Mouse (Mus musculus): ENCODE results near the gene Syt14. TPM values are rescaled to one million over a fixed set of nuclear protein-coding genes. Genes with fewer than 3 reads are reported as not detected.

Syt14 gene
- total RNA-seq (2015): 0.02 TPM in 1 of 2 replicates, not detected in the other
- total RNA-seq (2017): 0.03 TPM in 1 of 2 replicates, not detected in the other

DNA sequence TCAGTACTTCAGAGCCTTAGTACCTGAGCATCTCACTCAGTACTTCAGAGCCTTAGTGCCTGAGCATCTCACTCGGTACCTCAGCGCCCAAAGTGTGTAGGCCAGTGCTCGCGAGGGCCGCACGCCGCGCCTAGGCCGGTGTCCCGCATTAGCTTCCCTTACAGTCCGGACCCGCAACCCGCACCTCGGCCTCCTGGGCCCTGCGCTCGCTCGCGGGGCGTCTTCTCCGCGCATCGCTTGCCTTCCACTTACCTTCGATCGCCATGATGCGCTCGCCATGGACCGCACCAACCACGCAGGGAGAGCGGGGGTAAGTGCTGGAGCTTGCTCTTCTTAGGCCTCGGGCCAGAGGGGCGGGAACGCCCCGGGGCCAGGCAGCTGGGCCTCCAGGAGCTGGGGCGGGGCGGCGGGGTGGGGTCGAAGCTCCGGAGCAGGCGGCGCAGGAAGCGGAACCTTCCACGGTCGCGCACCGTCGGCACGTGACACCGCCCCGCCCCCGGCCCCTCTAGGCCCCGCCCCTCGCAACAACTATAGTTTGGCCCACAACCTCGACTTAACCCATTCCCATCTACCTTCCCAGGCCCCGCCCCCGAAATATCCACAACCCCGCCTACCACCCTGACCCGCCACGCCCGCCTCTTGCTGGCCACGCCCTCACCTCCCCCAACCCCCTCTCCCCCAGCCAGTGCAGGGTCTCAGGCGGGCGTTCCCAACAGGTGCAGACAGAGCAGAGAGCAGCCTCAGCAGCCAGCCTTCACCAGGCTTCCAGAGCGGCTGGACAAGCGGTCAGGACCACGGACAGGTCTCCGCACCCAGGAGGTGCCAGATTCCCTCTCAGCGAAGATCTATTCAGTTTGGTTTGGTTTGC lies at the start of gene Syt14:
TSS of gene Syt14 (minus strand) at position 405 of the 868 bp plus-strand sequence.
- ATAC-seq (replicated peaks; ENCODE audit: poor library complexity): peak; percentile 92

DNA sequence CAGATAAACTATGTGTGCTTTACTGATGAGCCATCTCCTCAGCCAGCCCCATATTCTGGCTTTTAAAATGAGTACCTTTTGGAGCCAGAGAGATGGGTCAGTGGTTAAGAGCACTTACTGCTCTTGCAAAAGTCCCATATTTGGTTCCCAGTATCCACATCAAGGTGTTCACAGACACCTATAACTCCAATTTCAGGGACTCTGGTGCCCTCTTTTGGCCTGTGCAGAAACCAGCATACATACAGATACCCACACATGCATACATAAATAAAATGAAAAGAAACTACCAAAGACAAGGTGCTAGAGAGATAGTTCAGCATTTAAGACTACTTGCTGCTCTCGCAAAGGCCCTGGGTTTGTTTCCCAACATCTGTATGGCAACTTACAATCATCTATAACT lies 48.4 kb upstream of the Syt14 start:
- no peak for ATAC-seq (replicated peaks; ENCODE audit: poor library complexity)

DNA sequence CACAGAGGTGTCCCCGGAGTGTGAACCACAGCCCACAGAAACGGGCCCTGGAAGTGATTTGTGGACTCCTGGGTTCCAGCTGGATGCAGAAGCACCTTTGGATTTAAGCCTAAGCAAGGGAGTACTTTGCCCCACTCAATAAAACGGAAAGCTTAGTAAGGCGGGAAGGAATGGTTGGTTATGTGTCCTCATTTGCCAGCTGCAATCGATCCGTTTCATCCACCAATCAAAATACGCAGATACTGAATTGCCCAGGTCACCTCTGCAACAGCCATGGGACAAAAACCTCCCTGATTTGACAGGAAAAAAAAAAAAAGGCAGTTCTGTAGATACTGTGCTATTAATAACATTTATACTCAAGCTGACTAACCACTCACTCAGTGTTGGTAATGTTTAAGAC lies 47.5 kb upstream of the Syt14 start:
- no peak for ATAC-seq (replicated peaks; ENCODE audit: poor library complexity)

DNA sequence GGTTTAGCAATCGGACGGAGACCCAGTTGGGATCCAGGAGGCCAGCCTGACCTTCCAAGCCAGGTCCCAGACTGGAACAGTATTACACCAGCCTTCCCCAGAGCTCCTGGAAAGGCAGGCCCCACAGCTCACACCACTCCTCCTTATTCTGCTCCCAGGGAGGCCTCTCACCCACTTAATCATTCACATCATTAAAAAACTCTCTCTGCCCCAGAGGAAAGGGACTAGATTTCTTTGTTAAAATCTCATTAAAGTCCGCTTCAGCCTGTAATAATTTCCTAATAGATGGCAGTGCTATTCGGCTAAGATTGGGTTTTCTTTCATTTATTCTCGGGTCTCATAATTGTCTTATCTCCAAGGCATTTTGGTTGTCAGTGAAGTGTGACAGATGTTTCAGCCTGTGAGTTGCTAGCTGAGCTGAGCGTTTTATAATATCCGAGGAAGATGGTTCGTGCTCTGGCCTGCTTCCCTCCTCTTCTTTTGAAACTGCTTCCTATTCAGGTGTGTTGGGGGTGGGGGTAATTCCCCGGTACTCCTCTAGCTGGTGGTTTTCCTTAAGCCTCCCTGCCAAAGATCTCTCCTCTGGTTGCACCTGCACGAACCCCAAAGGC lies 46.8 kb upstream of the Syt14 start:
- ATAC-seq (replicated peaks; ENCODE audit: poor library complexity): no peak

DNA sequence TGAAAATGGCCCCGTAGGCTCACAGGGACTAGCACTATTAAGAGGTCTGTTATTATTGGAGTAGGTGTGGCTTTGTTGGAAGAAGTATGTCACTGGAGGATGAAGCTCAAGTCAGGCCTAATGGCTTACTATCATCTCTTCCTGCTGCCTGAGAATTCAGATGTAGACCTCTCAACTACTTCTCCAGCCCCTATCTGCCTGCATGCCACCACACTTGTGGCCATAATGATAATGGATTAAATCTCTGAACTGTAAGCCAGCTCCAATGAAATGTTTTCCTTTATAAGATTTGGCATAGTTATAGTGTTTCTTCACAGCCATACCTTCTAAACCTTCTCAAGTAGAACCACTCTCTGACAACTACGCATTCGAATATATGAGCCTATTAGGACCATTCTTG lies 27.0 kb upstream of the Syt14 start:
- ATAC-seq (replicated peaks; ENCODE audit: poor library complexity): no peak

DNA sequence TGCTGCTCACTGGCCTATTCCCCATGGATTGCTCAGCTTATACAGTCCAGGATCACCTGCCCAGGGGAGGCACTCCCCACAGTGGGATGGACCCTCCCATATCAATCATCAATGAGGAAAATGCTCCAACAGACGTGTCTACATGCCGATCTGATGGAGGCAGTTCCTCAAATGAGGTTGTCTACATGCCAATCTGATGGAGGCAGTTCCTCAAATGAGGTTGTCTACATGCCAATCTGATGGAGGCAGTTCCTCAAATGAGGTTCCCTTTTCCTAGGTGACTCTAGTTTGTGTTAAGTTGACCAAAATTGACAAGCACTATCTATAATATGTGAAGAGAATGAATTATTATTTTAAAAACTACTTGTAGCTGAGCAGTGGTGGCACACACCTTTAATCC lies 24.6 kb upstream of the Syt14 start:
- peak; percentile 98 for ATAC-seq (replicated peaks; ENCODE audit: poor library complexity)

DNA sequence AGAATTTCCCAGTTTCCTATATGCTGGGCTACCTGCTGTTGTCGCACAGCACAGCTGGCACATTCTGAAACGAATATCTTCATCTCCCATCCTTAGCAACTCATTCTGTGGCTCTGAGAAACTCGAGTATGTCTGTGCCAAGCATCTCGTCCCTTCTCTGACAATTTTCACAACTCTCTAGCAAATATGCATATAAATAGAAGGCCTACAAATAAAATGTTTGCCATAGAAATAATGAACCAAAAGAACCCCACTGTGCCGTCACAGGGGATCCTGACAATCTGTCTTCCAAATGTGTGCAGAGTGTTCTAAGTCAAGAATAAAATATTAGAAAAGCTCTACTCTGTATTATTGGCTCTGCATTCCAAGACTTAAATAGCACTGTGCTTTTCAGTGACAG lies 24.0 kb upstream of the Syt14 start:
- ATAC-seq (replicated peaks; ENCODE audit: poor library complexity): no peak

DNA sequence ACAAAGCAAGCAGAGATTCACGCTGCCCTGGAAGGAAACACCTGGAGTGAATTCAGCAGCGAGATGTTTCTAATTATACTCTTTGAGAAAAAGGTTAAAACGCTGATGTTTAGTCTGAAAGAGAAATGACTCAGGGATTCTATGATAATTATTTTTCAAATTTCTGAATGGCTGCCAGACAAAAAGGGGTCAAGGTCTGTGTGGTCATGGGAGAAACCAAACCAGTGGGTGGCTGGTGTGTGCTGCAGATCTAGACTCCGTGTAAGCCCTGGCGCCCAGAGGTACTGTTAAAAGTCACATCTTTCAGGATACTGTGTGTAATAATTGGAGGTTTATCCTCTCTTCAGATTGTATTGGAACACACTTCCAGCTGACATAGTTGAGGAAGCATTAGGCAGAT lies 18.8 kb upstream of the Syt14 start:
- ATAC-seq (replicated peaks; ENCODE audit: poor library complexity): no peak

DNA sequence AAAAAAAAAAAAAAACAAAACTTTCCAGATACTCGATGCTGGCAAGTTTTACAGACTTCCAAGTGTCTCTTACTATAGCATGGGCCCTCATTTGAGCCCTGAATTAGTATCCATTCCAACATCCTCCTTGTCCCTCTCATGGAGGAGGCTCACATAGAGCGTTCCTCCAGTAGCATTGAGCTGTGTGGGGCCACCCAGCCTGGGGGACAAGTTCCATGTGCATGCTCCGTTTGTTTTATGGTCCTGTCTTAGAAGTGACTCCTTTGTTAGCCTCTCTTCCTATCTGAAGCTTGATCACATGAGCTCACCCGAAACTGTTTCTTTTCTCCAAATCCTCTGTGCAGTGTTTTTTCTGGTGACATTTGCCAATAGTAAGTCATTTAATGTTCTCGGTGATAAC lies 17.5 kb upstream of the Syt14 start:
- no peak for ATAC-seq (replicated peaks; ENCODE audit: poor library complexity)

DNA sequence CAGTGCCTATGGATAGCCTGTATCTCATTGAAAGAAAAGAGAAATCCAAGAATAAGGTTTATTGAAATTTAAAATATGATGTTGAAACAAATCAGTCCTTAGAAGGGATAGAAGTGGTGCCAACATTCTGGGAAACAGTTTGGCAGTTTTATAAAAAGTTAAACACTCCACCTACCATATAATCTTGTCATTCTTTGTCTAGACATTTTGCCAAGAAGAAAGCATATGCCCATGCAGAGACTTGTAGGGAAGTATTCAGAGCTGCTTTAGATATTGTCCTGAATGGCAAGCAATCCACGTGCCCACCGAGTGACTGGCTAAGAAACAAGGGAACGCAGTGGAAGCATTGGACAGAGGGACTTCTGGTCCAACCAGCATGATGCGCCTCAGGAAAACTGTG lies 12.0 kb upstream of the Syt14 start:
- no peak for ATAC-seq (replicated peaks; ENCODE audit: poor library complexity)

DNA sequence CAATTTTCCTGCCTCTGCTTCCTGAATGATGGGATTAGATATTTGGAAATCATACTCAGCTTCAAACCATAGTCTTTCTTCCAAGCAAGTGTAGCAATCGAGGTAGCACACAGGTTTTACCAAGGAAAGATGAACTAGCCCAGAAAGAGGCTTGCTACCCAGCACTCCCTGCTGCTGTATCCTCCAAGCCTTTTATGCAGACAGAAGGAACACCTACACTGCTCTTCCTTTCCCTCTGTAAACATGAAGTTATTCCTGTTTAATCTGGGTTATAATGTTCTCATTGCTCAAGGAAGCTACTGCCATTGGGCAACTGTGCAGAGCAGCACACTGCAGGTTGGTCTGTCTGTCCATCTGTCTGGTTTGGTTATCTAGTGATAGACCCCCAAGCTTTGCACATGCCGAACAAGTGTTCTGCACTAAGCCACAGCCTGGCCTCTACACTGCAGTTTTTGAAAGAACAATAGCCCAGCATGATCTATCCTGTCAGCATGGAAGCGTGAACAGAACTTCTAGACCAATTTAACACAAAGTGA lies 7.3 kb upstream of the Syt14 start:
- ATAC-seq (replicated peaks; ENCODE audit: poor library complexity): no peak

DNA sequence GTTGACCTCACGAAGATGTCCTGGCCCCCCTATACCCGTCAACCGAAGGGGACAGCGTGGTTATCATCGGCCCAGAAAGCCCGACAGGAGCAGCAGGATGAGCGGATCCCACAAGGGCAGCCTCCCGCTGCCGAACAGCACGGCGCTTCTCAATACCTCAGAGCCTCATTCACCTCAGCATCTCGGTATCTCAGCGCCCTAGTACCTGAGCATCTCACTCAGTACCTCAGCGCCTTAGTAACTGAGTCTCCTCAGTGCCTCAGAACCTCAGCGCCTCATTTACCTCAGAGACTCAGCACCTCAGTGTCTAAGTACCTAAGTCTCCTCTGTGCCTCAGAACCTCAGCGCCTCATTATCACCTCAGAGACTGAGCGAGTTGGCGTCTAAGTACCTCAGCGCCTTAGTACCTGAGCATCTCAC lies 614 bp downstream of the Syt14 start:
- ATAC-seq (replicated peaks; ENCODE audit: poor library complexity): 0 out of 2 replicates have a peak, but pooled peaks have one; percentile 2

DNA sequence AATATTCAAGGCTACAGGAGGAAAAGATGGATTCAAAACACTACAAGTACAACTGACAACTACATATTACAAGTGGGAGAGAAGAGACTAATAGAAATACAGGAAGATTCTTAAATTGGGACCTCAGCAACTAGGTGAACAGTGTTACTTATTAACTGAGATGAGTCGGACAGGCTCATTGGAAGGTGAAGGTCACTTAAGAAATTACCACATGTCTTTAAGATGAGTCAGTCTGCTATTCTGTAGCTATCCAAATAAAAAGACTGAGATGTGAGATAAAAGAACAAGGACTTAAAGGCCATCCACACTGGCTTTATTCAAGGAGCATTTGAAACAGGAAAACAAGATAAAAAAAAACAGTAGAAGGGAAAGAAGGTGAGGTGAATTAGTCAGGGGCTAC lies 11.3 kb downstream of the Syt14 start:
- ATAC-seq (replicated peaks; ENCODE audit: poor library complexity): no peak

DNA sequence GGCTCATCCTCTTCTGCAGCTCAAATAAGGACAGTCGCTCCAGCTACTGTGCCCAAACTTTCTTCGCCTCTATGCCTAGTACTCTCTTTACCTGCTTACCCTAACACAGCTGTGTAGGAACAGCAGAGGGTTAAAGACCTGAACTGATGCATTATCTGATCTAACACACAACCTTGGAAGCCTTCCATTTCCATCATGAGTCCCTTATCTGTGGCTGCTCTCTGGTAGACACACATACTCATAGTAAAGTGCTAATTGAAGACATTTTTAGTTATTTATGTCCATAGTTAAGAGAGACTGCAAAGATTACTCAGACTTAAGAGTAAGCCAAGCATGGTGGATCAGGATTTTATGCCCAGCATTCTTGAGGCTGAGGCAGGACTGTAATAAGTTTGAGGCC lies 23.2 kb downstream of the Syt14 start:
- 0 out of 2 replicates have a peak, but pooled peaks have one; percentile 33 for ATAC-seq (replicated peaks; ENCODE audit: poor library complexity)

DNA sequence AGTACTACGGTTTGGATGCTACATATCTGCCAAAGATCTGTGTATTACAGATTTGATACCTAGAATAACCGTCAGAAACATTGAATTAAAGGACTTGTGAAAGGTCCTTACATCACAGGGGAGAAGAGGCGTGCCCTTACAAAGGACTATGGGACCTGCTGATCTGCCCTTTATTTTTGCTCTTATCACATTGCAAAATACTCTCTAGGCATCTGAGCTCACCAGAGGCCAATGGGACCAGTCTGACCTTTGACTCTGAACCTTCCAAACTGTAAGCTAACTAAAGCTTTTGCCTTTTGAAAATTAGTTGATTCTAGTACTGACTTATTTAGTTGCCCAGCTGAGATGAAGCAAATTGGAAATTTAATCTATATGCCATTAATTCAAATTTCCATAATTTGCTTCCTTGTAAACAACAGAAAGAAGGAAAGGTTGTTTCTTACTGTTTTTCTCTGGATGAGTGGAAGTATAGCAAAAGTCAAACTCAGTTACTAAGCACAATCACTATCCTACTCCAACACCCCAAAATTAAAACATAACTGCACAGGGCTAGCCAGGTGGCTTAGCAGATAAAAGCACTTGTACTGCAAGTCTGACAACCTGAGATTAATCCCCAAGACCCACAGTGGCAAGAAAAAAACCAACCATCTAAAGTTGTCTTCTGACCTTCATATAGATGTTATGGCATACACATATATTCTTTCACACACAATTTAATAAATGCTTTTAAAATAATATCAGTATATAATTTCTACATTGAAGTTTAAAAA lies 24.4 kb downstream of the Syt14 start:
- ATAC-seq (replicated peaks; ENCODE audit: poor library complexity): peak; percentile 80

DNA sequence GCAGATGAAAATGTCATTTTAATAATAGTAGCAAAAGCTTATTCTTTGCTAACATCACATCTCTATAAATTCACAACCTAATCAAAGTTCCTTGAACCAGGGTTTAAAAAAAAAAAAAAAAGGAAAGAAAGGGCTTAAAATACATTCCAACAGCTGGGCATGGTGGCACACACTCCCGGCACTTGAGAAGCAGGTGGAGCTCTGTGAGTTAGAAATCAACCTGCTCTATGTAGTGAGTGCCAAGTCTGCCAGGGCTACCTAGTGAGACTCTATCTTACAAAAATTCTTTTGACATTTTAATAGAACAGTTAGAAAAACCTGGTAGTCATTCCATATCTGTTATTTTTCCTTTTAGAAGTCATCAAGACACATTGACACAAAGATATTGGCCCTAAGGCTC lies 31.0 kb downstream of the Syt14 start:
- ATAC-seq (replicated peaks; ENCODE audit: poor library complexity): no peak

DNA sequence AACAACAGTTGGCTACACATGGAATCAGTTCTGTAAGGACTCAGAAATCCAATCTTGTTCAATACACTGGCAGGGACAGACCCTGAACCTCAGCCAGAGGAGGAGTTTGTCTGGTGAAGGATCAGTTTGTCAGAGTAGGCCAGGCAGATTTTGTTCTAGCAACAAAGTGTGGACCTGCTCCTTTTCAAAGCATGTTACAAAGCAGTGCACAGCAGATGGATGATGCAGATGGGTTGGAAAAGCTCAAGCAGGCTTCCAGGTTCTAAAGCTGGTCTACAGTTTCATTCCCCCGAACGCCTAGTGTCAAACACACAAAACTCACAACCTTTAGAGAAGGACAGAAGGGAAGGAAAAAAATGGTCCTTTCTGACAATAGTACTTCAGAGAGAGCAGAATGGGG lies 31.6 kb downstream of the Syt14 start:
- ATAC-seq (replicated peaks; ENCODE audit: poor library complexity): no peak

DNA sequence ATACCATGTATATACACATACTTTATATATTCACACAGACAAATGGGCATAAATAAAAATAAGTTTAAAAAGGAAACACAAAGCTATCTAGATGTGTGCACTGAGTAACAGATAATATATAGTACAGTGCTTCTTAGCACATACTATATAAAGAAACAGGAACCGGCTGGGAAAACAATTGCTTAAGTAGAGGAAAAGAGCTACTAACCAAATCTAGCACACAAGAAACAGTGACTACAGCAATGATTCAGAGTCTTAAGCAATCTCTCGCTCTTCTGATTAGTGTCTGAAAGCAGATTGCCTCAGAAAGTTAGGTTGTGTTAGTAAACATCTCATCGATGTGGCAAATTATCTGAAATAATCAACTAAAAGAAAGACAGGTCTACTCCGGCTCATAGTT lies 33.3 kb downstream of the Syt14 start:
- peak; percentile 51 for ATAC-seq (replicated peaks; ENCODE audit: poor library complexity)

DNA sequence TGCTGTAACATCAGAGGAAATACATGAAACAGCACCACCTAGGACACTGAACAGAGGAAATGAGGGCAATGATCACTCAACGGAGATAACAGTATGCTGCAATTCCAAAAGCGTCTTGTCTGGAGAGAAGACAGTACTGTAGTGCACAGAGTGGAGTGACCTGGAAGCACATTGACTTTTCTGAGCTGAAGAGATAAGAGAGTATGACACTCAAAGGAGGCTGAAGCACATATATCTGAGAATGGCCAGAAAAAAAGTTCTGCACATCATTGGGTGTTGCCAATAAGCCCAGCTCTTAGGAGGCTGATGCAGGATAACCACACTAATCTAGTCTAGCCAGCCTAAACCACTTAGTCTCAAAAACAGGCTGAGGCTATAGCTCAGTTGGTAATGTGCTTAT lies 34.0 kb downstream of the Syt14 start:
- peak; percentile 76 for ATAC-seq (replicated peaks; ENCODE audit: poor library complexity)

DNA sequence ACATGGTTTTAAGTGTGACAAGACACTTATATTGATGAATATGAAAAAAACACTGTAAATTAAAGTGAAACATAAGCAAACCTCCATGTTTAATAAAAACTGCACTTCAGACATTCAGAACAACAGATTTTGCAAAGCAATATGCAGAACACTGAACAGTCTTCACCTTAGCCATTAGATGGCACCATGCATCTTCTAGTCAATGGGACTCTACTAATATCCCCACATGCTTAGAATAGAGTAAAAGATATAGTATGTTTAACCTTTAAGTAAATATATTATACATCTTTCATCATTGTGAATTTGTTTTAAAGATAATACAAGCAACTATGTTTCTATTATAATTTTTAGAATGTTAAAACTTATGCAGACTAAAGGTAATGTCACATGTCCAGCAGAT lies 34.7 kb downstream of the Syt14 start:
- peak; percentile 63 for ATAC-seq (replicated peaks; ENCODE audit: poor library complexity)

DNA sequence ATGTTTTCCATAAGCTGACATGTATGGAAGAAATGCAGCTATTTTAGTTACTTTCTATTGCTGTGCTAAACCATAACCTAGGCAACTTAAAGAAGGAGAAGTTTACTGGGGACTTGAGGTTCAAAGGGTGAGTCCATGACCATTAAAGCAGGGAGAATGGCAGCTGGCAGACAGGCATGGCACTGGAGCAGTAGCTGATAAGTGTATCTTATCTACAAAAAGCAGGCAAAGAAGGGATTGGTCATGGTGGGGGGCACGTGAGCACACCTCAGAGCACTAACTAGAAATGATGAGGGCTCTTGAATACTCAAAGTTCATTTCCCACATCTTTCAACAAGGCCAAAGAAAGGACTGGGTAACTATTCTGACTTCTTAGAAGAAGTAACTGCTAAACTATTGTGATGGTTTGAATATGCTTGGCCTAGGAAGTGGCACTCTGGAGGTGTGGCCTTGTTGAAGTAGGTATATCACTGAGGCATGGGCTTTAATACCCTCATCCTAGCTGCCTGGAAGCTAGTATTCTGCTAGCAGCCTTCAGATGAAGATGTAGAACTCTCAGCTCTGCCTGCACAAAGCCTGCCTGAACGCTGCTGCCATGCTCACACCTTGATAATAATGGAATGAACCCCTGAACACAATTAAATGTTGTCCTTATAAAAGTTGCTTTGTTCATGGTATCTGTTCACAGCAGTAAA lies 41.2 kb downstream of the Syt14 start:
- peak; percentile 54 for ATAC-seq (replicated peaks; ENCODE audit: poor library complexity)

Measured in megakaryocyte progenitor cell, adult 5-6 weeks (primary cell).